Mouse (Mus musculus) gonadal fat pad, adult 2 months (tissue): ENCODE measurements around the gene Acvr1. TPM values are rescaled to one million over a fixed set of nuclear protein-coding genes. Genes with fewer than 3 reads are reported as not detected.

Source experiments
- DNase-seq: peaks from one replicate; pipeline ENCODE4 v3.0.0-alpha.2; 2012; ENCODE audit warnings: low read depth
- polyA plus RNA-seq: library from polyadenylated mRNA; depleted of rRNA; stranded (reverse); fragments of >200 nt; gene quantifications from 2 replicates; pipeline ENCODE4 v1.2.3, GENCODE M21; 2012

The Acvr1 gene
- polyA plus RNA-seq, 1 experiment, result 7.8 TPM

- DNase-seq, result no peak
These were observed 87.4 kb downstream of the Acvr1 start for GRCm38 (mm10) chr2:58479536-58479935.

- no peak for DNase-seq
These were observed 88.8 kb downstream of the Acvr1 start for GRCm38 (mm10) chr2:58478144-58478543.

- no peak for DNase-seq
These were observed 89.8 kb downstream of the Acvr1 start for GRCm38 (mm10) chr2:58476956-58477715.

- DNase-seq, result no peak
These were observed 91.4 kb downstream of the Acvr1 start for GRCm38 (mm10) chr2:58475578-58475977.

DNA sequence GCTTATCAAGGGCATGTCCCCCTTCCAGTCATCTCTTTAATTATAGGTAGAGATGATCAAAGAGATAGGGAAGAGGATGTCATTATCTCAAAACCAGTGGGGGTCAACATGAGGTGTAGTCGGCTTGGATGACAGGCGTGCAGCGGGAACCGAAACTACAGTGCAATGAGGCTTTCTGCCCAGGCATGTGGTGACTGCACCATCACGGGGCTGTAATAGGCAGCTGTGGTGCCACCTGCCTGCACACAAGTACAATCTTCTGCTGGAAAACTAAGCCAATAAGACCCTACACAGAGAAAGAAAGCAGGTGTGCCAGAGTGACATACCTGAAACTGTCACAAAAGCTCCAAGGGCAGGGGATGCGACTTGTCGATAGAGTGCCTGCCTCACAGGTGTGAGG, 96.7 kb downstream of the Acvr1 start:
- no peak for DNase-seq

DNA sequence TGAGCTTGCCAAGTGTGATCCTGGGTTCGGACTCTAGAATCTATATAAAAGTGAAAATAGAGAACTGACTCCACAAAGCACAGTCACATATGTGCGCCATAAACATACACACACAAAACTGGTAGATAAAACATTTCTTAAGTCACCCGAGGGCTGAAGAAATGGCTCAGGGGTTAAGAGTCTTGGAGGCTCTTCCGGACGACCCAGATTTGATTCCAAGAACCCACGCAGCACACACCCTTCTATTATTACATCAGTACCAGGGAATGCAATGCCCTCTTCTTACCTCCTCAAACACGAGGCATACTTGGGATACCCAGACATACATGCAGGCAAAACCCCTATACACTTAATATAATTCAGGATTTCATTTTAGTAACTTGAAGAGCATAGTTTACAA, 97.1 kb downstream of the Acvr1 start, which contains the start of gene Gm17409:
TSS of gene Gm17409 (plus strand) at position 301 of the 400 bp plus-strand sequence.
- no peak for DNase-seq

DNA sequence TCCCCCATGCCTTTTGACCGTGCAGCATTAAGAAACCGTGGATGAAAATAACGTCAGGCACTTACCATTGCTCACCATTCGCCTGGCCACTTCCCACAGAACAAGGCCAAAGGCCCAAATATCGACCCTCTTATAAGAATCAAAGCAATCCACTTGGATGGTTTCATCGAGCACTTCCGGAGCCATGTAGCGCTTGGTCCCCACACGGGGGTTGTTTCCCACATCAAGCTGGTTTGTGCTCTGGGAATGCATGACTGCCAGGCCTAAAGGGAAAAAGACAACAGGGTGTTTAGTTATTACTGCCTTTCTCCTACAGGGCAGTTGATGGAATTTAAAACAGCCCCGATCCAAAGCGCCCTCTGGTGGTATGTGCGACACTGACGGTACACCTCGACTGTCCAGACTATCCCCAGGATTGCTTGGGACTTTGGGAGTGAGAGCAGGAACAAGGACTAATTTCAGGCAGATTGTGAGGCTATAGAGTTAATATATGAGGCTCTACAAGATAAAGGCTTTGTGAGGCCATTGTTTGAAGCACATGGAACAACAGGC, 108.1 kb downstream of the Acvr1 start:
- no peak for DNase-seq

GRCm38 (mm10) chr2:58457488-58457865, 109.5 kb downstream of the Acvr1 start:
- DNase-seq, result no peak

DNA sequence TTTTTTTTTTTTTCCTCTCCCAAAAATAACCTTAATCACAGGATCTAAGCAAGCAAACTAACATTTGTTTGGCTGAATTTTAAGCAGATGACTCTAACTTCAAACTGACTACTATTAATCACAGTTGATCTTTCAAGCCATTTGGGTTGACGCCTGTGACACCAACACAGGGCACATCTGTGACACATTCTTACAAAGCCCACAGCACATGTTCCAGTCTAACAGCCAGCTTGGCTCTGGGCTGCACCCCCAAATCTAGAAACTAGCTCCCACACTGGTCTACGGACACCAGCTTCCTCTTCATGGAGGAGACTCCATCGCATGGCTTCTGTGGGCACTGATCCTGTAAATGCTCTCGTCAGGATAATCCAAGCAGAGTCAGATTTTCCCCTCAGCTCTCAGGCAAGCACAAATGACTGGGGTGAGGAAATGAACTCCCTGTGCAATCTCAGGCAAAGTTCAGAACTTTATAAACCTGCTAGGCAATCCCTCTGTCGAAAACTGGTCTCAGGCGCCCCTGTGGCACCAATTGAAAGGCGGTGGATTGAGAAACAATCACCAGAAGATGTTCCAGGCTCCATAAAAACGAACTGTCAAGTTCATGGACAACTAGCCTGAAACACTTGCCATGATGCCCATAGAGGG, 110.0 kb downstream of the Acvr1 start:
- no peak for DNase-seq

GRCm38 (mm10) chr2:58454095-58454865, 112.7 kb downstream of the Acvr1 start:
- DNase-seq, result no peak

DNA sequence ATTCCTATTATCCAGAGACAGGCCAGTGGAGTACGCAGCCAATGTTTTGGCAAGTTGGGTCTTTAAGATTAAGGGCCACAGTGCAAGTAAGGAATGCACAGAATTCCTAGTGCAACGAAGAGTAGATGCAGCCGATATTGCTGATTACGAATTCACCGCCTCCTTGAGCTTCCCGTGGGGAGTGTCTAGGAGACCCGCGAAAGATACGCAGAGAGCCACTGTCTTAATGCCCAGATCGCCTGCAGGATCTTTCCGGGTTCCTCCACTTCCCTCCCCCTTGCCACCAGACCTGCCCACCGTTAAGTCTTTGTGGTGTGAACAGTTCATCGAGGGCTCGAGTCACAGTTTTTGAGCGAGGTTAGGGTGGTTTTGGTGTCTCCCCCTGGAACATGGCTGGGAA, 120.0 kb downstream of the Acvr1 start:
- no peak for DNase-seq

DNA sequence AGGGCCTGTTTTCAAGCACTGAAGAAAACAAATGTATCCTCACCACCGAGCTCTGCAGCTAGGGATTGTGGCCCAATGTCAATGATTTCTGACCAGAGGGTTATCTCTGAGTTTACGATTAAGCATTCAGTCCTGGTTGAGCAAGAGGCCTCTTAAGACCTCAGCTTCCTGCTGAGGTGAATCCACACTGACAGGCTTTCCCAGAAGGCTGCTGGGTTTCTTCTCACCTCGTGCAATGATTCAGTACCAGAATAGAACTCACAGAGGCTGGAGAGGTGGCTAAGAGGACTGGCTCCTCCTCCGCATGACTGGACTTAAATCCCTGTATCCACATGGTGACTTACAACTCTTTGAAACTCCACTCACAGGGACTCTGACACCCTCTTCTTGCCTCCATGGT, 123.8 kb downstream of the Acvr1 start:
- DNase-seq, result no peak

GRCm38 (mm10) chr2:58436911-58437310, 130.0 kb downstream of the Acvr1 start:
- no peak for DNase-seq

- no peak for DNase-seq
These were observed 131.4 kb downstream of the Acvr1 start for GRCm38 (mm10) chr2:58435507-58435906.

DNA sequence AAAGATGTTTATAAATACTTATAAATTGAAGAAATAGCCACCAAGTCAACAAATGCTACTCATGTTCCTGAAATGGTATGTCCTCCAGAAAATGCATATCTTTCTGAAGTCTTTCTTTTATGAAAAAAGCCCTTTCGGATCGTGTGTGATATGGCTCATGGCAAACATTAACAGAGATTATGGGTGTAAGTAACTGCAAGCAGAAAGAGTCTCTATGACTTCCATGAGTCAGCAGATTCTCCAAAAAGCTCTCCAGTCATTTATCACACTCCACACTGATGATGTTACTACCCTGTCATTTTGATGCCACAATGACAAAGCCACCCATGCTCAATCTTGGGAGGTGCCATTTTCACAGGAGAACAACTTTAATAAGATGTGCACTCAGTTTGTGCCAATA, 132.5 kb downstream of the Acvr1 start:
- DNase-seq, result no peak

- DNase-seq, result no peak
These were observed 133.6 kb downstream of the Acvr1 start for GRCm38 (mm10) chr2:58433317-58433716.

GRCm38 (mm10) chr2:58432211-58432610, 134.7 kb downstream of the Acvr1 start:
- DNase-seq, result no peak

DNA sequence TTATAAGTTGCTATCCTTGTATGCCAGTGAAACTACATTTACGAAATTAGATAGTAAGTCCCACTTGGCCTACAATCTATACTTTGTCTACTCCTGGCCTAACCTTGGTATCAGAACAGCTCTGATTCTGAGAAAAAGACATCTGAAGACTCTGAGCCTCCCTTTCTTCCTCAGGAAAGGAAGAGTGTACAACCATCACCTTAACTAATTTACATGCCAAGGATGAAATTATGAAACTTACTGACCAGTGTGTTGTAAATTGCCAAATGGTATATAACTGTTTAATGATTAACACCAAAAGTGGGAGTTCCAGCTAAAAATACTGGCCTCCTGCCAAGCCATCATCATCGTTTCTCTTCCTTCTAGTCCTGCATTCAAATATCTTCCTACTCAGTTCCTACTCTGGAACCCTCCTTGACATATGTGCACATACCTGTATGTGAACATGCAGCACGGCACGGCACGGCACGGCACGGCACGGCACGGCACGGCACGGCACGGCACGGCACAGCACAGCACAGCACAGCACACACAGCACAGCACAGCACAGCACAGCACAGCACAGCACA, 141.4 kb downstream of the Acvr1 start:
- no peak for DNase-seq

GRCm38 (mm10) chr2:58423319-58423718, 143.6 kb downstream of the Acvr1 start:
- DNase-seq, result no peak

GRCm38 (mm10) chr2:58419571-58419970, 147.4 kb downstream of the Acvr1 start:
- no peak for DNase-seq

GRCm38 (mm10) chr2:58418109-58418508, 148.8 kb downstream of the Acvr1 start:
- no peak for DNase-seq

DNA sequence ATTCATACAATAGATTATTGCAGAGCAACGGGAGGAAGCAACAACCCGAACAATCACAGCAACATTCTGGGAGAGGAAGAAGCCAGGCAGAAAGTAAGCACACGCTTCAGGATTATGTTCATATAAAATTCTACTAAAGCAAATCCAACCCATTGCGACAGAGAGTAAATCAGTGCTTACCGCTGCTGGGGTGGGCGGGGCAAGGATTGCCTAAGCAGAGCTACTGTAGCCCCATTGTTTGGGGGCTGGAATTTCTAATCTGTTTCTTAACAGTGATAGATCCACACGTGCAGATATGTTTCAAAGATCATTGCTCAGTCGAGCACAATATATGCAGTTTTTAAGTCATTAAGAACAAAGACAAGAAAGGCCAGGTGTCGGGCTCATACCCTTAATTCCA, 149.3 kb downstream of the Acvr1 start:
- DNase-seq, result peak; percentile 24
